Mouse (Mus musculus) bone marrow macrophage, adult 2 months (primary cell): Measurements from ENCODE around the gene Camk1d.

Experiments used
- CTCF ChIP-seq: IDR thresholded peaks from 2 replicates; pipeline ENCODE4 v1.5.1; 2012; ENCODE audit warnings: low read depth, mild to moderate bottlenecking, low read length, moderate library complexity
- POLR2A ChIP-seq: IDR thresholded peaks from 2 replicates; pipeline ENCODE4 v1.6.1; 2012; ENCODE audit warnings: mild to moderate bottlenecking, low read depth, low read length, borderline replicate concordance

GRCm38 (mm10) chr2:5451654-5452053, 262.7 kb downstream of the Camk1d start:
- TF ChIP-seq CTCF (no peak), POLR2A (no peak)
